Mouse (Mus musculus) T-helper 2 cell (primary cell): ENCODE data around the gene Meaf6.

Experiments
- in situ Hi-C: fragments of 300-600 bp; cut with MboI, MseI; formaldehyde crosslinking; loops from one replicate; pipeline ENCODE4 v1.15.1; 2025; ENCODE audit warnings: high pct_unique_total_duplicates

The Meaf6 gene

GRCm38 (mm10) chr4:125115710-125116089, 30.8 kb downstream of the Meaf6 start:
- in situ Hi-C loops: no loop called here

DNA sequence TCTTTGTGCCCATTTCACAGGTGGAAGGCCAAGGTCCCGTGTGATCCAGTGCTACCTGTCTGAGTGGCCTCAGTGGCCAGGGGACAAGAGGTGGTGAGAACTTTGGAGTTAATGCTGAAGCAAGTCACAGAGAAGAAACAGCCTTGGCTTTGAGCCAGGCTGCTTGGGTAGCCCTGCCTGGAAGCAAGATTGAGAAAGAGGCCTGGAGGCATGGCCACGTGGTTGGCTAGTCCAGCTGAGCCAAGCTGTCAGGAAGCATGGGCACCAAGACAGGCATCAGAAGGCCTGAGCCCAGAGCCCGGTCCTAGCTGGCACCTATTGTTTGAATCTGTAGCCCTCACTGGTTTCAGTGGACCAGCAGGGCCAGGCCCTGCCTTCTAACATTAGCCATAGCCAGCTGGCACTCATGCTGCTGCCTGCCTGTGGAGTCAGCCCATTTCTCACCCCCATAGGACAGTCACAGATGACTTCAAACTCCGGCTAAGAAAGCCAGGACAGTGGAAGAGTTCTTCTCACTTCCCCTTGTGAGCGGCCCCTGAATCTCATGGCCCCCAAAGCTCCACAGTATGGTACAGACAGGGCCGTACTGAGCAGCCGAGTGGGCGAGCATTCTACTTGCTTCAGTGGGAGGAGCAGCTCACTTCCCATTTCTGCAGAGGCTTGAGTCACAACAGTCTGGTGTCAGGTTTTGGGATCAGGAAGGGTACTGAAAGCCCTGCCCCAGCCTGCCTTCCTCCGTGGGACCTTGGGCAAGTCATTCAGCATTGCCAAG, 31.3 kb downstream of the Meaf6 start:
- in situ Hi-C loops: no loop called here

DNA sequence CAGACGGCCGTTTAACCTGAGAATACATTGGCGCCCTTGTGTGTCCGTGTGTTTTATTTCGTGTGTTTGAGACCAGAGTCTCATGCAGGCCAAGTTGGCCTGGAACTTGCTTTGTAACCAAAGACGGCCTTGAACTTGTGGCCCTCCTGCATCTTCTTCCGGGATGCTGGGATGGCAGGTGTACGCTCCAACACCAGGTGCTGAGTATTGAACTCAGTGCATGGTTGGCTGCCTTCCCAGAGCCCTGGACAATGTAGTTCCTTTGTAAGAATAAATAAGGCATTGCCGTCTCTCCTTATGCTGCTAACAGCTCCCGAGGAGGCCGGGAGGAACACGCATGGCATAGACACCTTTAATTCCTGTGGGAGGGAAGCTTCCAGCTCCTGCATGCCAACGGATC, 32.0 kb downstream of the Meaf6 start:
- in situ Hi-C loops: no loop called here

DNA sequence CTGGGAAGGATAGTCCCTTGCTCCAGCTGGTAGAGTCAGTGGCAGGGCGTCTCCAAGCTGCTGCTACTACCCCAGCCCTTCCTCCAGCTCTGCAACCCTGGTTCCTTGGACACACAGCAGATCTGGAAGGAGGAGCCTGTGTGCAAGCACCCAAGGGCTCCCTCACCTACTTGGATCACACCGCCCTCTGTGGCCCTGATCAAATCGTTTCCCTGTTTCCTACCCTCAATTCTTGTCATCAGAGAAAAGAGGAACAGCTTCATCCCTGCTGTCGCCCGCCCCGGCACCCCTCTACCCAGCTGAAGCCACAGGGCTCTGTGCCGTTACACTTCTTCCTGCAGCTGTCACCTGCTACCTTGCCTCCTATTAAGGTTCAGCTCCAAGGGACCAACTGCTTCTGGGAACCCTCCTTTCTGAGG, 33.0 kb downstream of the Meaf6 start:
- in situ Hi-C loops: no loop called here

DNA sequence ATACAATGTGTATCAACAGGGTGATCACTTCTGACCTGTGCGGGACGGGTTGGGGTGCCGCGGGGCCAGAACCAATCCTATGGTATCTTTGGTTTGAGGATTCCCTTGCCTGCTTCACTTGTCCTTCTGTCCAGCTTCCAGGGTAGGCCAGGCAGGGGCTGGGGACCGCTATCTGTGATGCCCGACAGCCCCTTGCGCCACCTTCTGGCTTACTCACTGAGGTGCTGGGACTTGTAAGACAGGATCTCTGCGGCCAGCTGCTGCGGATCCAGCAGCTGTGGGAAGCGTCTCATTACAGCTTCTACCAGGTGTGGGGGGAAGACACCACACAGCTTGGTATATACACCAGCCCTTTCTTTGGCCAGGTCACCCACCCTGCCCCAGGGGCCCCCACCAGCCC, 34.1 kb downstream of the Meaf6 start:
- in situ Hi-C loops: no loop called here

DNA sequence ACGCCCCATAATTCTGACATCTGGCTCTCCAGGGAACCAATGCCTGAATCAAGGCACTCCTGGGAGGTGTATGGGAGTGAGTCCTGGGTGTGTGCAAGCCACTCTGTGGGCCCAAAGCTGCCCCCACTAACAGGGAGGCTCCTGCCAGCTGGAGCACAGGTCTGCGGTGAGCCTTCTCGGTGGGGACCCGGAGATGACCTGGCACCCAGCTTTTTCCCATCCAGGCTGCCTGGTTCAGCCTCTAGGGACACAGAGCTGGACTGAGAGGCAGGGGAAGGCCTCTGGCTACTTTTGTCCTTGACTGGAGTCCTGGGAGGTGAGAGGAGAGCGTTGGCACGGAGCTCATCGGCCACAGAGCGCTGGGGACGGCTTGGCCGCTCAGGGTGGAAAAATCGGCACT, 34.8 kb downstream of the Meaf6 start:
- in situ Hi-C loops: loop anchor here (10.0 kb wide), 2 partner anchors 265 to 1065 kb away; partner anchors contain the start of genes 1110065P20Rik and Yrdc

DNA sequence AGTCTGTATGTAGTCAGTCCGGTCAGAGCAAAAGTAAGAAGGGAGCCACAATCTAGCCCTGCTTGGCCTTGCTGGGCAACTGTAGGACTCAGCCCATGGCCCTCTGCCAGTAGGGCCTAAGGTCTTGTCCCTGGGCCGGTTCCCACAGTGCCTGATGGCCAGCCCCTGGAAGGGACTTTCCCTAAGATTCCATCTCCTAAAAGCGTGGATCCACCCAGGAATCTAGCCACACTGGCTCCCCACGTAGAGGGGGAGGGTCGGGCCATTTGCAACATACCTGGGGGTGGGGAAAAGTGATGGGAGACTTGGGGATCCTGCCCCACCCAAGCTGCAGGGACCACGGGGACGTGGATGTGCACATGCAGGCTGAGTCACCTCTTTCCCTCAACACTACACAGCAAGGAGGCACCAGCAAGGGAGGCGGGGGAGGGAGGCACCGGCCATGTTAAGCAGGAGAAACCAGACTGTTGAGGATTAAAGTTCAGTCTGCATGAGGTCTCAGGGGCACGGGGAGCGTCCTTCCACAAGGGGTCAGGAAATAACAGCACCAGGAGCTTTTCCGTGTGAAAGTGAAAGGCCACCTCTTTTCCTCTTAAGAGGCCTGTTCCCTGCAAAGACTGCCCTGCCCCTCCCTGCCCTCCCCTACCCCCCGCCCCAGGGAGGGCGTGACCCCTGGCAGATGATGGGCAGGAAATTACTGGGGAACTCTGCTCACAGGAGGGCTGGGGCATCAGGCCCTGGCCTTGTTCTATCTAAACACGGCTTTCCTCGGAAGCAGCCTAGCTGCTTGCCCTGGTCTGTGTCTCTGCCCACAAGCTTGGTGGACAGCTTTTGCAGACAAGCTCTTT, 37.7 kb downstream of the Meaf6 start:
- in situ Hi-C loops: loop anchor here (10.0 kb wide), 2 partner anchors 268 to 1062 kb away; partner anchors contain the start of genes 1110065P20Rik and Yrdc

GRCm38 (mm10) chr4:125123279-125123671, 38.3 kb downstream of the Meaf6 start:
- in situ Hi-C loops: loop anchor here (10.0 kb wide), 2 partner anchors 268 to 1062 kb away; partner anchors contain the start of genes 1110065P20Rik and Yrdc

DNA sequence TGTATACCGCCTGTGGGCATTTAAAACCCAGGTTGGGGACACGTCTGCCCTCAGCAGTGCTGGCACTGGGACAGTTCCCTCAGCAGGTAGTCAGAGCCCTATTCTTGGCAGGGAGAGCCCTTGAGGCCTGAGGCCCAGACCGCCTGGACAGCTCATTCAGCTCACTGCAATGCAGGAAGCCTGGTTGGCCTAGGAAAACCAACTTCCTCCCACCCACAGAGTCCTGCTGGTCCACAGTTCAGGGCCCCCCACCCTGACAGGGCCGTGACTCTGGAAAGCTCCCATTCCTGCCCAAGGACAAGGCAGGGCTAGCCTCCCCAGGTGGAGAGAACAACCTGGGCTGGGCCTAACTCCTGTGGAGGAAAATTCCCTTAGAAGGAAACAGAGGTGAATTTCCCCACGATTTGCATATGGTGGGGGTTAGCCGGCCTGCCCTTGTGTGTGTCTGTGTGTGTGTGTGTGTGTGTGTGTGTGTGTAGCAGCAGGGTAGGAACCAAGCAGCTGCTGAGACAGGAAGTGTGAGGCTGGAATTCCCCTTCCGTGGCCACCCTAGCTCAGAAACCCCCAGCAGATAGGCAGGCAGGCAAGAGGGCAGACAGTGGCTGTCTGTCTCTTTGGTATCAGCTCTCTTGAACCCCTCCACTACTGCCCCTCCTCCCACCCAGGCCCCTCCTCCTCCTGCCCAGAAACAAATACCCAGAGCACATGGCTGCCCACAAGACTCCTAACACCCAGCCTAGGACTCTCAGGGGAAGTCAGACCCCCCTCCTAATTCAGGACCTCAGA, 39.7 kb downstream of the Meaf6 start:
- in situ Hi-C loops: loop anchor here (5.0 to 10.0 kb wide), 4 partner anchors 57 to 1060 kb away; partner anchors contain the start of genes 1110065P20Rik, Dnali1, Fhl3 and Snip1

DNA sequence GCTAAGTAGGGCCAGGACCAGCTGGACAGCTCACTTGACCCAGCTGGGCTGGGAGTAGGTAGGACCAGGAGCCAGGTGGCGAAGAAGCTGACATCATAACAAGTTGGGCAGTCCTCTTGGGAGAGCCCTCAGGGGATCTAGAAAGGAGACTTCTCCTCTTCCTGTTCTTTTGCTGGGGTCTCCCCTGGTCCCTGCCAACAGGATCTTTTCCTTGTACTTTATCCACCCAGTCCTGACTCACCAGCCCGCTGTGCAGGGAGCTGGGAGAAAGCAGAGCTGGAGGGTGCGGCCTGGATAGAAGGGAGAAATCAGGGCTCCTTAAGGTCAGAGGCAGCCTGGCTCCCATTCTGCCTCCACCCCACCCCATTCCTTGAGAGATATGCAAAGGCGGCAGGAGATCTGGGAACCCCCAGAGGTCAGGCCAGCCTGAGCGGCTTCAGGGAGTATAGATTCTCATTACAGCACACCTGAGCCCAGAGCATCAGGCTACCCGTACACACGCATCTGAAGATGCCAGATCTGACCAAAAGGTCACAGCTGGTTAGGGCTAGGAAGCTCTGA, 40.5 kb downstream of the Meaf6 start:
- in situ Hi-C loops: loop anchor here (5.0 to 10.0 kb wide), 4 partner anchors 58 to 1059 kb away; partner anchors contain the start of genes 1110065P20Rik, Dnali1, Fhl3 and Snip1

DNA sequence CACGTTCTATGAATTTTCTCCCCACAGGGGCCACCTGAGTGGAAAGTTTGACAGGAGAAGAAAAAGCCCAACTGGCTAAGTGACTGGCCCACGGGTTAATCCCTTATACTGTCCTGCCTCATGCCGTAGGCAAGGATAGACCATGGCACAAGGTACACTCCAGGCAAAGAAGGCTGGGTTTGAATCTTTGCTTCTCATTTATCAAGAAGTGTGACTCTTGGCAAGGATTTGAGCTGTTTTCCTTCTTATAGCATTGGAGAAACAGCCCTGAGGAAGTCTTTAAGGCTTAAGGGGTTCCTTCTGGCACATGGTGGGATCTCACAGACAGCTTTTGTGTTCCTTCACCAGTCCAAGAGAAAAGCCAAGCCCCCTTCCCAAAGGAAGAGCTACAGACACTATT, 41.3 kb downstream of the Meaf6 start:
- in situ Hi-C loops: loop anchor here (5.0 to 10.0 kb wide), 4 partner anchors 59 to 1059 kb away; partner anchors contain the start of genes 1110065P20Rik, Dnali1, Fhl3 and Snip1

GRCm38 (mm10) chr4:125126761-125127160, 41.8 kb downstream of the Meaf6 start:
- in situ Hi-C loops: loop anchor here (5.0 to 10.0 kb wide), 4 partner anchors 59 to 1058 kb away; partner anchors contain the start of genes 1110065P20Rik, Dnali1, Fhl3 and Snip1

- in situ Hi-C loops: loop anchor here (5.0 to 10.0 kb wide), 4 partner anchors 60 to 1057 kb away; partner anchors contain the start of genes 1110065P20Rik, Dnali1, Fhl3 and Snip1
These were observed 42.6 kb downstream of the Meaf6 start, which contains the start of gene Zc3h12a for GRCm38 (mm10) chr4:125127305-125128084. Gene Zc3h12a (minus strand): TSS chr4:125127840.

- in situ Hi-C loops: no loop called here
These were observed 46.6 kb downstream of the Meaf6 start for GRCm38 (mm10) chr4:125131493-125131892.

GRCm38 (mm10) chr4:125132394-125132793, 47.5 kb downstream of the Meaf6 start:
- in situ Hi-C loops: no loop called here

DNA sequence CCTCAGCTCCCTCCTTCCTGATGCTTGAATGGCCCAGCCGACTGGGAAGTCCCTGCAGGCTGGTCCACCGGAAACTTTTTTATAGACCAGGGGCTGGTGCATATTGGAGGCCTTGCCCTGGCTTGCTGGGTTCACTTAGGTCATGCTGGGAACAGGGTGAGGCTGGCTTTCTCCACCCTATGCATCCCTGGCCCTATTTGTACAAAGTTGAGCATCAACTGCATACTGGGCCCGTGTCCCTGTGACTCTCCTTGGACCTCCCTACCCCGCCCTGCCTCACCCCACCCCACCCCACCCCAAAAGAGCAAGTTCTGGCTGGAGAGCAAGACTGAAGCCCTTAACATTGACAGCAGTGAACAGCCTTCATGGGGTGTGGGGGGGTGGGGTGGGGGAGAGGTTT, 49.3 kb downstream of the Meaf6 start:
- in situ Hi-C loops: no loop called here

GRCm38 (mm10) chr4:125134631-125135030, 49.7 kb downstream of the Meaf6 start:
- in situ Hi-C loops: no loop called here

GRCm38 (mm10) chr4:125135076-125135855, 50.3 kb downstream of the Meaf6 start:
- in situ Hi-C loops: no loop called here

DNA sequence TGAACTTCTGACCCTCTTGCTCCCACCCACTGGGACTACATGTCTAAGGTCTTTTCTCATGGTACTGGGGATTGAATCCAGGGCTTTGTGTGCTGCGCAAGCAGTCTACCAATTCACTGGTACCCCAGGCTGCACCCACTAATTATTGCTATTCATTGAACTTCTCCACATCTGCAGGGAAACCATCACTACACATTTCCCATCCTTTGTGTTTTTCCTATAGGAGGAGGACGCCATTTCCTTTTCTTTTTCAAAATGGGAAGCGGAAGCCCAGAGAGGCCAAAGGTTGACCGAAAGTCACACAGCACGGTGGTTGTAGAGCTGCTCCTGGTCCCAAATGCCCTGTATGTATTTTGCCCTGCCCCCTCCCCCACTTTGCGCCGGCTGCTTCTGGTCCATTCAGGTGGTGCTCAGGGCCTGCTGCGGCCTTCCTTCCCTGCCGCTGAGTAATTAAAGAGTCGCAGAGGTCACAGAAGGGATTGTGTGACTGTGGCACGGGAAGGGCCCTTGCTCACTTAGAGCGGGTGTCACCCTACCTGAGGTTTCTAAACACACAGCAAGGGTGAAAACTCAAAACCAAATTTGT, 51.5 kb downstream of the Meaf6 start:
- in situ Hi-C loops: no loop called here
